Mouse (Mus musculus) thymus, postnatal 10 days (tissue): ENCODE results near the gene Timm29.
"Not testable (repeated sequence)": the region's sequence is repeated elsewhere in the genome, so short reads cannot be mapped to it uniquely, and the experiment has no call there.

ENCODE experiments used
- DNase-seq, 2 experiments: peaks; one replicate each; pipeline ENCODE4 v3.0.0; 2021; ENCODE audit warnings: low spot score in 2 of 2

Timm29 gene

GRCm38 (mm10) chr9:21578226-21578625 lies 14.3 kb upstream of the Timm29 start:
- DNase-seq: no peak

- DNase-seq: no peak
Observed at GRCm38 (mm10) chr9:21585401-21585800, 7.1 kb upstream of the Timm29 start.

DNA sequence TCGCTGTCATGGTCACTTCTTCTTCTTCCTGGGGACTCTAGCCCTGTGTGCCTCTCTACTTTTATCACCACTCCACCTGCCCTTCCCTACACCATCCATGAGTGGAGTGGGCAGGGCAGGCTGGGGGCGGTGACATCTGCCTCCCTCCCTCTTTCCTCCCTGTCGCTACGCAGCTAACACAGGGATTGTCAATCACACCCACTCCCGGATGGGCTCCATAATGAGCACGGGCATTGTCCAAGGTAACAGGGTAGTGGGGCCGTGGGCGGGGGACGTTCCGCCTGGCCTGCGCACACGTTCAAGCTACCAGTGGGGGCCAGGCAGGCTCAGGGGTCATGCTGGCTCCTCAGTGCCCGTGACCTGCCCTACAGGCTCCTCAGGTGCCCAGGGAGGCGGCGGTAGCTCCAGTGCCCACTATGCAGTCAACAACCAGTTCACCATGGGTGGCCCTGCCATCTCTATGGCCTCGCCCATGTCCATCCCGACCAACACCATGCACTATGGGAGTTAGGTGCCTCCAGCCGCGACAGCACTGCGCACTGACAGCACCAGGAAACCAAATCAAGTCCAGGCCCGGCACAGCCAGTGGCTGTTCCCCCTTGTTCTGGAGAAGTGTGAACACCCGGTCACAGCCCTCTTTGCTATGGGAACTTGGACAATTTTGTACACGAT lies 4.7 kb upstream of the Timm29 start:
- no peak for DNase-seq

DNA sequence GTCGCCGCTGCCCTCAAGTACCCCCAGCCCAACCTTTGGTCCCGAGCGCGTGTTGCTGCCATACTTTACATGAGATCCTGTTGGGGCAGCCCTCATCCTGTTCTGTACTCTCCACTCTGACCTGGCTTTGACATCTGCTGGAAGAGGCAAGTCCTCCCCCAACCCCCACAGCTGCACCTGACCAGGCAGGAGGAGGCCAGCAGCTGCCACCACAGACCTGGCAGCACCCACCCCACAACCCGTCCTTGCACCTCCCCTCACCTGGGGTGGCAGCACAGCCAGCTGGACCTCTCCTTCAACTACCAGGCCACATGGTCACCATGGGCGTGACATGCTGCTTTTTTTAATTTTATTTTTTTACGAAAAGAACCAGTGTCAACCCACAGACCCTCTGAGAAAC lies 4.2 kb upstream of the Timm29 start:
- no peak for DNase-seq

DNA sequence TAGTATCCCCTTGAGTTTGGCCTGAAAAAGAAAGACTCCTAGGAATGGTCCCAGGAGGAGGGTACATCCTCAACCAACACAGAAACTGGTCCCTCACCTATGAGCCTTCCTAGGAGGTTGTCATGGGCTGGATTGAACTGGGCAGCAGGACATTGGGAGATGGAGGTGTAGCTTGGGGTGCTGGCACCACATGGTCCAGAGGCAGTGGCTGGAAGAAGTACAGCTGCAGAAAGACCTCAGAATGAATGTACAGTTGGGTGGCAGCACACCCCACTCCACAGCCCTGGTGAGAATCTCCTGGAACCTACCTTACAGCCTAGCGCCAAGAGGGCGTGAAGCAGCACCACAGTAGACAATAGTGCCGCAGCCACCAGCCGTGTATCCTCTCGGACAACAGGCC lies 3.0 kb upstream of the Timm29 start:
- DNase-seq: no peak

DNA sequence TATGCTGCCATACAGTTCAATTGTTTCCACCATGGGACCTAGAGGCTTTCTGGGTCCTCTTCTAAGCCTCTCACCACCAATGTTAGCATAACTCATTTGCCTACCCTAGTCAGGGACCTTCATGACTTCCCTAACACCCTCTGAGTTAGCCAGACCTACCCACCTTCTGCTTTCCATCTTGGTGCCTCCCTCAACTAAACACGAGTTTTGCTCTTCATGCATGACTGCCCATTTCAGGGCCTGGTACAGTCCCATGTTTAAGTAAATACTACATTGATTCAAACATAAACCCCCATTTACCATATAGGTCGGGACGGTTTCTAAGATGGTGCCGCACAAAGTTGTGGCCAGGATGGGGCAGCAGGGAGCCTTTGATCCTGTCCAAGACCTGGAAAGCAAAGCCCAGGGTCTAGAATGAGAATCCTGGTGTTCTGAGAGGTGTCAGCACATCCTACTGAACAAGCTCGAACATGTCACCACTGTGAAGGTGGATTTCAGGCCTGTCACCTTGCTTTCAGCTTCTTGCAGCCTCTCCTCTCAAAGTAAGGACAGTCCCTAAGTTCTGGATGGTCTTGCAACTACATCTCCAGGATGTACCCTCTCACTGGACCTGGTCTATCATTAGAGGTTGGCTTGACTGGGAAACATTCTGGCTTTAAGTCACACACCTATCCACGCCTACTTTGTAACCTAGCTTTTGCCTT lies 1.2 kb upstream of the Timm29 start:
- DNase-seq: no peak

DNA sequence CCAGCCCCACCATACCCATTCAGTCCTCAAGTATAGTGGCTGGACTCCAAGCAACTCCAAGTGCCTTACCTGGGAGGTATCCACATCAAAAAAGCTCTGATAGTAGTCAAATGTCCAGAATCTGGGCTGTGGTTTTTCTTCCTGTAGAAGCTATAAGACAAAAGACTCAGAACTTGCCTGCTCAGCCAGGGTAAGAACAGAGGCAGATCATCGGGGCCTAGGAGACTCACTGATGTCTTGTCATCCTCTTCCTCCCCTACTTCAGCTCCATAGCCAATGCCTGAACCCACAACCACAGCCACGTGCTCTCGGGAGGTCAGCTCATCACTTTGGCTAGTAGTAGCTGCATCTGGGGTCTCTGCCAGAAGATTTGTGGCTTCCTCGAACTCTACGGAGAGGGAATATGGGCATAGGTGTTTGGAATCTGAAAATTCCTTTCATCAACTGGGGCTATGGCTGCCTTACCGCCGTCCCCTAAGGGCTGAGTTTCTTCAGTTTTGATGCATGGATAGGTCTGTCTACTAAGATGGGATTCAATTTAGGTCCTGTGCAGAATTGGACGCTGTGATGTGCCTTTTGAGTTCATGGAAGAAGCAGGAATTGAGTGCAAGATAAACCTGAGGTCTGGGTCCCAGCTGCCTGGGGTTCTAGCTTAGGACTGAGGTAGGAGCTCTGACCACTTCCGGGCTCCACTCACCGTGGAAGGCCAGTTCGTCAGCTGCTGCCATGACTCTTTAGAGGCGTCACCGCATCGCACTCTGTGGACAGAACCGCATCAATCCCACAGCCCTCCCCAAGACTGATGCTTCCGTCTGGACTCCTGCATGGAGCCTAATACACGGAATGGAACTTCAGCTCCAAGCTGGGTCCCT lies 455 bp upstream of the Timm29 start:
- no peak for DNase-seq

GRCm38 (mm10) chr9:21593122-21593721 lies 700 bp downstream of the Timm29 start:
- DNase-seq: peak; percentile 26 to 34

GRCm38 (mm10) chr9:21594350-21594749 lies 1.8 kb downstream of the Timm29 start:
- not testable (repeated sequence) for DNase-seq

DNA sequence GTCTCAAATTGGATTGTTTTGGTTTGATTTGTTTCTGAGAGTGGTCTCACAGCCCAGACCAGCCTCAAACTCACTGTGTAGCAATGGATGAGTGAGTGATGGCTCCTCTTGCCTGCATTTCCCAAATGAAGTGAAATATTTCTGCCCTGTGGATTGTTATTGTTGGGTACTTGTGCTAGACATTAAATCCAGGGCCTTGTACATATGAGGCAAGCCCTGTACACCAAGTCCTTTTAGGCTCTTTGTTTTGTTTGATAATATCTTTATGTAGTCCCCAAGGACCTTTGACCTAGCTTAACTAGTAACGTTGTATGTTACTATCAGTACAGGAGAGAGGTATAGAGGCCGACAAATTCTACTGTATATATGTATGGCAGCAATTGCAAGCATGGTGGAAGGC lies 2.3 kb downstream of the Timm29 start:
- DNase-seq: no peak

GRCm38 (mm10) chr9:21598198-21598597 lies 5.7 kb downstream of the Timm29 start:
- DNase-seq: peak in 1 of 2 experiments; percentile 52

DNA sequence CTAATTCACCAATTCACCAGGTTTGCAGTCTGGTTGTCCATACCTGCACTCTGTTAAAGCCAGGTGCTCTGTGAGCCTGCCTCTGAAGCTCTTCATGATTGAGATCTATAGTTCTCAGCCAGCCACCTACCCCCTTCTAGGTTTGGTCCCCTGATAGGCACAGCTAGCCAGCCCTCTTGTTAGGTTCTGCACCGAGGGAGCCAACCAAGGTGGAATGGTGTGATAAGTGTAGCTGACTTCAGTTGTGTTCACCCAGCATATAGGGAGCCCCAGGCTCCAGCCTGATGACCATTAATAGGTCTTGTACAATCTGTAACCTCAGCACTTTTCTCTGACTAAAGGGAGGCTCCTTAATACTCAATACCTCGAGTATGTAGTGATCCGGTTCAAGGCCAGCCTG lies 7.7 kb downstream of the Timm29 start:
- no peak for DNase-seq

DNA sequence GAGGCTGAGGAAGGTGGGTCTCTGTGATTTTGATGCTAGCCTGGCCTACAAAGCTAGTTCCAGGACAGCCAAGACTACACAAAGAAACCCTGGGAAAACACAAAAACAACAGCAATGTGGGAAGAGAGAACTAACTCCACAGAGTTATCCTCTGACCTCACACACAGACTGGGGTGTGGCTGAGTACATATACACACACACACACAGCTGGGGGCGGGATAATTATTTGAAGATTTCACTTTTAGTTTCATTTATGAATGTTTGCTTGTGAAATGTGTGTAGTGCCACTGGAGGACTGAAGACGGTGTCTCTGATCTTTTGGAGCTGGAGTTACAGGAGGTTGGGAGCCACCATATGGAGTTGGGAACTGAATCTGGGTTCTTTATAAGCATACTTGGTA lies 8.6 kb downstream of the Timm29 start:
- DNase-seq: no peak

DNA sequence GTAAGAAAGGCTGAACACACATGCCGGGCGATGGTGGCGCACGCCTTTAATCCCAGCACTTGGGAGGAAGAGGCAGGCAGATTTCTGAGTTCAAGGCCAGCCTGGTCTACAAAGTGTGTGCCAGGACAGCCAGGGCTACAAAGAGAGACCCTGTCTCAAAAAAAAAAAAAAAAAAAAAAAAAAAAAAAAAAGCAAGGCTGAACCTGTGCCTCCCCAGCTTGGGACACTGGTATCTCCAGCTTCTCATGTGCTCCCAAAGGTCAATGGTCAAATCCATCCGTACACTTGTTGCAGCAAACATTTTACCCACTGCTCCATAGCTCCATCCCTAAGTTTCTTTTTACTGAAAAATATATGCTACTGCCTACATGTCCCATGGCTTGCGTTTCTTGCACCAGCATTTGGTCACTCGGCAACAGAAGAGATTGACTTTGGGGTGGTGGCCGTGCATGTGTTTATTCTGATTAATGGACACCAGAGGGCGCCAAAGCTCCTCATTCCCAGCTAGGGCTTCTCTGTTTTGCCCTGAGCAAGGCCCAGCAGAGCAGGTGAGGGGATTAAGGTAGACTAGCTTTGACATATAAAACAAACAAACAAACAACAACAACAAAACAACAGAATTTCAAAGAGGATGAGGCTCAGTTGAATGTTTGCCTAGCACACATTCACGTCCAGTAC lies 9.3 kb downstream of the Timm29 start:
- peak; percentile 42 to 71 for DNase-seq

DNA sequence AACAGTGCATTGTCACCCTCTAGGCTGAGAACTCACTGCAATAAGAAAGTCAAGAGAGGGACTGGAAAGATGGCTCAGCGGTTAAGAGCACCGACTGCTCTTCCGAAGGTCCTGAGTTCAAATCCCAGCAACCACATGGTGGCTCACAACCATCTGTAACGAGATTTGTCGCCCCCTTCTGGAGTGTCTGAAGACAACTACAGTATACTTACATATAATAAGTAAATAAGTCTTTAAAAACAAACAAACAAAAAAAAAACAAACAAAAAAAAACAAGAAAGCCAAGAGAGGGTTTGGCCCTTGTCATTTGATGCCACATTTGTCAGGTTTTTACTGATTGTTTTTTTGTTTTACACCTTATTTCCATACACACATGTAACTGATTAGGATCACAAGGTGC lies 11.6 kb downstream of the Timm29 start:
- no peak for DNase-seq

DNA sequence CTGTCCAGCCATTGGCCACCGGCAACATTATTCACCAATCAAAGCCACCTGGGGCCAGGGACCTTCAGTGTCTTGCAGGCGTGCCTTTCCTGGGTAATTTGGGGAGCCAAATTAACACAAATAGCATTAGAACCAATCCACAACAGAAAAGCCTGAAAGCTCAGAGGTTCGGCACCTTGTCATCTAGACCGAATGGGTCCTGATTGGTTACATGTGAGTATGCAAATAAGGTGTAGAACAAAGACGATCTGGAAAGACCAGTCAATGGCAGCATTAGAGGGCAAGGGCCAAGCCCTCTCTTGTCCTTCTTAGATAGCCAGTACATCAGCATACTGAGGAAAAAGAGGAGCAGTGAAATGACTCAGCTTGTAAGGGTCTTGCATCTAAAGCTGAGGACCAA lies 13.3 kb downstream of the Timm29 start:
- no peak for DNase-seq

GRCm38 (mm10) chr9:21606648-21607047 lies 14.1 kb downstream of the Timm29 start:
- DNase-seq: no peak

GRCm38 (mm10) chr9:21609861-21610260 lies 17.3 kb downstream of the Timm29 start:
- DNase-seq: peak; percentile 50 to 61

GRCm38 (mm10) chr9:21614864-21615616 lies 22.5 kb downstream of the Timm29 start:
- DNase-seq: no peak

GRCm38 (mm10) chr9:21615617-21616231 lies 23.2 kb downstream of the Timm29 start, which contains the start of gene Smarca4:
Smarca4 (plus strand) TSS chr9:21616169.
- peak; percentile 99 to 100 for DNase-seq
